Mouse (Mus musculus) cerebellum, adult (tissue): ENCODE measurements around the gene Prr14l.
"Not testable (repeated sequence)": the region's sequence is repeated elsewhere in the genome, so short reads cannot be mapped to it uniquely, and the experiment has no call there.

Experiments
- ATAC-seq: cut with Nextera tagmentation; 2 replicates; pipeline ENCODE4 v1.9.2; 2017; ENCODE audit warnings: mild to moderate bottlenecking, moderate library complexity, mixed read lengths; ENCODE audit not compliant: insufficient number of reproducible peaks, low FRiP score, low TSS enrichment

Prr14l gene

GRCm38 (mm10) chr5:32740850-32741249, 113.2 kb downstream of the Prr14l start:
- ATAC-seq, result not testable (repeated sequence)

- no peak for ATAC-seq
These were observed 113.9 kb downstream of the Prr14l start for GRCm38 (mm10) chr5:32740138-32740537.
